Mouse (Mus musculus) spleen, adult 2 months (tissue): ENCODE measurements around the gene Gm45713.

Source experiments
- CTCF ChIP-seq: fragments of 200-500 bp; IDR thresholded peaks from 2 replicates; pipeline ENCODE4 v1.5.1; 2011; ENCODE audit warnings: mild to moderate bottlenecking, inconsistent platforms; ENCODE audit not compliant: insufficient read depth, insufficient read length, insufficient replicate concordance; ENCODE audit errors: extremely low read depth
- POLR2A ChIP-seq: fragments of 200-500 bp; IDR thresholded peaks from 2 replicates; pipeline ENCODE4 v1.6.1; 2011; ENCODE audit warnings: low read depth, low read length, inconsistent platforms

- TF ChIP-seq CTCF (no peak), POLR2A (no peak)
Measured at GRCm38 (mm10) chr7:45088597-45088996, 47.4 kb downstream of the Gm45713 start.
